Mouse (Mus musculus) stomach, embryonic 14.5 days (tissue): ENCODE results near the gene Fmn2. TPM values are rescaled to one million over a fixed set of nuclear protein-coding genes. Genes with fewer than 3 reads are reported as not detected.

ENCODE experiments used
- ATAC-seq: fragments of 200-750 bp; cut with Nextera tagmentation; 2 replicates; pipeline ENCODE4 v1.8.0; 2017; ENCODE audit warnings: low read depth, moderate TSS enrichment; ENCODE audit not compliant: insufficient number of reproducible peaks, insufficient read depth, low FRiP score
- H3K27ac ChIP-seq: fragments of 300-500 bp; sonication (generic); 2 replicates; pipeline ENCODE4 v1.5.1; 2014; ENCODE audit warnings: mild to moderate bottlenecking, low read length, moderate library complexity, mixed read lengths
- H3K27me3 ChIP-seq: fragments of 300-500 bp; sonication (generic); 2 replicates; pipeline ENCODE4 v1.6.1; 2014; ENCODE audit warnings: low read length, control low read depth, mixed read lengths; ENCODE audit not compliant: control insufficient read depth, insufficient read depth
- H3K36me3 ChIP-seq: fragments of 300-500 bp; sonication (generic); 2 replicates; pipeline ENCODE4 v1.6.1; 2014; ENCODE audit warnings: mild to moderate bottlenecking, control low read depth, low read length, moderate library complexity, mixed read lengths; ENCODE audit not compliant: control insufficient read depth, insufficient read depth
- H3K4me1 ChIP-seq: fragments of 300-500 bp; sonication (generic); 2 replicates; pipeline ENCODE4 v1.6.1; 2014; ENCODE audit warnings: low read length, control low read depth, mixed read lengths; ENCODE audit not compliant: control insufficient read depth, insufficient read depth
- H3K4me2 ChIP-seq: fragments of 300-500 bp; sonication (generic); replicated peaks from 2 replicates; pipeline ENCODE4 v1.6.1; 2014; ENCODE audit warnings: low read depth, low read length, control low read depth
- H3K4me3 ChIP-seq: fragments of 300-500 bp; sonication (generic); 2 replicates; pipeline ENCODE4 v1.5.1; 2014; ENCODE audit warnings: low read depth, low read length, control low read depth
- H3K9ac ChIP-seq: fragments of 300-500 bp; sonication (generic); replicated peaks from 2 replicates; pipeline ENCODE4 v1.6.1; 2014; ENCODE audit warnings: low read depth, mild to moderate bottlenecking, control low read depth, low read length, moderate library complexity, mixed read lengths
- H3K9me3 ChIP-seq: fragments of 300-500 bp; sonication (generic); 2 replicates; pipeline ENCODE4 v1.6.1; 2016; ENCODE audit warnings: low read depth, low read length, control low read depth; ENCODE audit not compliant: control insufficient read depth
- WGBS: fragments of 180-500 bp; shearing (Covaris S2); extraction: QIAGEN DNeasy Blood & Tissue Kit; methylation state at CpG from one replicate; pipeline ENCODE4 v1.1.7; 2014; 5-methylcytosine and 5-hydroxymethylcytosine counted together
- polyA plus RNA-seq: library from polyadenylated mRNA; unstranded; fragments of >200 nt; fragmentation: Nextera tagmentation; extraction: Ambion mirVana; gene quantifications from 2 replicates; pipeline ENCODE4 v1.2.1, GENCODE M21; 2014

Gene Fmn2
- polyA plus RNA-seq, 1 experiment from 2014 or later, result 2.8 TPM

DNA sequence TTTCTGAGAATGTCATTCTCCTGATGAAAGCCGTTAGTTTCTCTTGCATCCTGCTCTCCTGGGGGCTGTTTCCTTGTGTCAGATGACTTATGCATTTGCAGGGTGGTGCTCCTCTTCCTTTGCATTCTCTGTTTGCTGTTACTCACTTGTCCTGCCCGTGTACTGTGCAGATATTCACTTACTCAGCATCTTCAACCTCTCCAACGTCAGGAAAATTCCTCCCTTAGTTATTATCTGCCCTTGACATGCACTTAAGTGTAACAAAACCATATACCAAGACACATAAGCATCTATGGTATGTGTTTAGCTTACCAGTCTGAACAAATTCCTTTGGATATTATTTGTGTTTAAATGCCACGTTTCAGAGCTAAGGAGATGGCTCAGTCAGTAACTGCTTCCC lies 175.6 kb downstream of the Fmn2 start:
- whole genome bisulfite sequencing, result 35% methylated on average over 4 of the region's 4 CpGs
- H3K4me2 ChIP-seq, result no peak overlapping the region
- 0 out of 2 replicates have a peak, but pooled peaks cover 3% of the 10 kb centered on the region for H3K4me1 ChIP-seq
- no peak for ATAC-seq
- no peak overlapping the region for H3K9ac ChIP-seq
- H3K9me3 ChIP-seq, result no peaks in the 10 kb centered on the region
- no peak overlapping the region for H3K4me3 ChIP-seq
- no peaks in the 10 kb centered on the region for H3K27me3 ChIP-seq
- H3K36me3 ChIP-seq, result no peaks in the 10 kb centered on the region
- H3K27ac ChIP-seq, result no peak overlapping the region

DNA sequence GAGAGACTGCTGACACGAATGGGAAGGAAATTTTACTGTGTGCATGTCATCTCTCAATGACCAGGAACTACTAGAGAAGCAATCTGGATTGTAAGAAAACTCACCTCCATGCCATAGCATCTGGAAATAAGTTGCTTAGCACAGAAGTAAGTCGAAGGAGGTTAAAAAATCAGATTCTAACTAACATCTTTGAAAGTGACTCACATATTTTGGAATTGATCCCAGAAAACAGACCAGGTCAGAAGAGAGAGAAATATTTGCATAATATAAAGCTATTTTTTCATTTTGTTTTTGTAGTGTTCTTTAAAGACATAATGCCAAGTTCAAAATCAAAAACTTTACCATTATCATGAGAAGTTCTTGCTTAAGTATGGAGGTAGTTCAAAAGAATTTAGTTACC lies 187.7 kb downstream of the Fmn2 start:
- H3K36me3 ChIP-seq, result no peaks in the 10 kb centered on the region
- H3K4me1 ChIP-seq, result no peaks in the 10 kb centered on the region
- WGBS, result 77% methylated on average over 2 of the region's 2 CpGs
- no peak overlapping the region for H3K9ac ChIP-seq
- no peaks in the 10 kb centered on the region for H3K9me3 ChIP-seq
- H3K4me3 ChIP-seq, result no peak overlapping the region
- no peak overlapping the region for H3K4me2 ChIP-seq
- no peaks in the 10 kb centered on the region for H3K27me3 ChIP-seq
- no peak for ATAC-seq
- no peak overlapping the region for H3K27ac ChIP-seq

DNA sequence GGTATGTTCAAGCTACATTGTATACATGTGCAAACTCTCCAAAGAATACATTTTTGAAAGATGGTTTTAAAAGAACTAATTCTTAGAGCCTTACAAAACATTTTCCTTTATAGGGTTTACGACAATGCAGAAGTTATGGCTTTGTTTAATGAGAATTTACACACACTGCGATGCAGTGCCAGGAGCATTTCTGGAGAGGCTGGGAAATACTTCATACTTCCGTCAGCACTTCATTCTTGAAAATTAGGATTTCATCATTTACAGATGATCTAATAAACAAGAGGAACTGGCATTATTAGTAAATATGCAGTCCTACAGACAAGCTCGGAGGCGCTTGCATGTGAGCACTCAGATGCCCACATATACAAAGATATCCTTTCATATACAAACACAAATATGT lies 199.2 kb downstream of the Fmn2 start:
- Histone ChIP-seq H3K9me3 (no peaks in the 10 kb centered on the region), H3K4me1 (0 out of 2 replicates have a peak, but pooled peaks cover 7% of the 10 kb centered on the region), H3K4me3 (no peak overlapping the region), H3K9ac (no peak overlapping the region), H3K27me3 (no peaks in the 10 kb centered on the region), H3K36me3 (no peaks in the 10 kb centered on the region), H3K4me2 (no peak overlapping the region), H3K27ac (no peak overlapping the region)
- no peak for ATAC-seq
- 93% methylated on average over 5 of the region's 5 CpGs for WGBS

GRCm38 (mm10) chr1:174701835-174702234 lies 200.2 kb downstream of the Fmn2 start:
- no peak overlapping the region for H3K4me2 ChIP-seq
- H3K4me3 ChIP-seq, result no peak overlapping the region
- ATAC-seq, result no peak
- H3K27ac ChIP-seq, result no peak overlapping the region
- H3K4me1 ChIP-seq, result 0 out of 2 replicates have a peak, but pooled peaks cover 7% of the 10 kb centered on the region
- H3K9me3 ChIP-seq, result no peaks in the 10 kb centered on the region
- 70% methylated on average over 5 of the region's 5 CpGs for WGBS
- H3K36me3 ChIP-seq, result no peaks in the 10 kb centered on the region
- H3K9ac ChIP-seq, result no peak overlapping the region
- no peaks in the 10 kb centered on the region for H3K27me3 ChIP-seq

DNA sequence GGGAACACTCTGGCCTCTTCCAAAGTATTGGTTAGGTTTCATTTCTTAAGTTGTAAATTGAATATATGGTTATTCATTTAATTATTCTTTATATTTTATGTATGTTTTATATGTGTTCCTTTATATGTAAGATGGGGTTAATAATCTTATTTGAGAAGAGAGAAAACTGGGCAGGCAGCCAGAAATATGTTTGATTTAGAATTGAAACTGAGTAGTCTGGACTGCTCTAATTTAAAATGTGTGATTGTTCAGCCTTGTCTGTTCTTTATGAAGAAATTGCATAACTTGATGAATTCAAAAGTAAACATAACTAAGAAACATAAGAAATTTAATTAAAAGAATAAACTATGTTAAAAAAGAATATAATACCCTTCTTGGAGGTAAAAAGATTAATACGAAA lies 202.3 kb downstream of the Fmn2 start:
- Histone ChIP-seq H3K9me3 (no peaks in the 10 kb centered on the region), H3K9ac (no peak overlapping the region), H3K4me3 (no peak overlapping the region), H3K27me3 (no peaks in the 10 kb centered on the region), H3K4me2 (no peak overlapping the region), H3K36me3 (no peaks in the 10 kb centered on the region), H3K27ac (no peak overlapping the region), H3K4me1 (0 out of 2 replicates have a peak, but pooled peaks cover 7% of the 10 kb centered on the region)
- 54% methylated on average over 1 of the region's 1 CpGs for whole genome bisulfite sequencing
- no peak for ATAC-seq

DNA sequence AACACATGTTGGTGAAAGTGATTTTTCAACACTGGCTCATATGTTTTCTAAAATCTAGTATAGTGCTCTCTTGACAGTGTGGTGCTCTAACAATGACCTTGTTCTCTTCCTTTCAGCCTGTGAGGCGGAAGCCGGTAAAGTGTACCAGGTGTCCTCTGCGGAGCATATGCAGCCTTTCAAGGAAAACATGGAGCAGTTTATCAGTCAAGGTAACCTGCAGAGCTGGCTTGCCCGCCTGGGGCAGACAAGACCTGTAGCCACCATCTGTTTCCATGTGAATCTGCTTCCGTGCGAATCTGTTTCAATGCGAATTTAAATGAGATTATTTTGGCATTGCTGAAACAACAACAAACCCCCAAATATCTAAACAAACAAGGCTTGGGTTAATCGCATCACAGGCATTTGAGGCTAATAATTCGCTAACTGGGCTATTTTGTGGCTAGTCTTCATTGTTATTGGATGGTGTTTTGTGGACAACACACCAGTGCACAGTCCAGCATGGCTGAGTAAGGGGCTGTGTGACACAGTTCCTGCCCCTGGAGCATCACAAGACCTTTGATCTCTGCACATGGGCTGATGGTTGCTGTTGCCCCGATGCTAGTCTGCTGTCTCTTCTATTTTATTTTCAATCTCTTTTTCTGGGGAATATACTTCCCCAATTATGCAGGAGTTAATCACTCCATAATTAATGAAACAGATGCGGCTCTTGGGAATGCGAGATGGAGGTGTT lies 218.3 kb downstream of the Fmn2 start:
- H3K4me2 ChIP-seq, result no peak overlapping the region
- no peaks in the 10 kb centered on the region for H3K36me3 ChIP-seq
- H3K9me3 ChIP-seq, result no peaks in the 10 kb centered on the region
- H3K4me3 ChIP-seq, result no peak overlapping the region
- no peaks in the 10 kb centered on the region for H3K4me1 ChIP-seq
- ATAC-seq, result no peak
- 89% methylated on average over 12 of the region's 12 CpGs for WGBS
- no peak overlapping the region for H3K9ac ChIP-seq
- H3K27ac ChIP-seq, result no peak overlapping the region
- no peaks in the 10 kb centered on the region for H3K27me3 ChIP-seq

- Histone ChIP-seq H3K4me3 (no peak overlapping the region), H3K27ac (no peak overlapping the region), H3K36me3 (no peaks in the 10 kb centered on the region), H3K4me1 (no peaks in the 10 kb centered on the region), H3K9me3 (no peaks in the 10 kb centered on the region), H3K9ac (no peak overlapping the region), H3K4me2 (no peak overlapping the region), H3K27me3 (no peaks in the 10 kb centered on the region)
- 82% methylated on average over 3 of the region's 3 CpGs for WGBS
- ATAC-seq, result no peak
Observed at GRCm38 (mm10) chr1:174728771-174729170, 227.1 kb downstream of the Fmn2 start.

- ATAC-seq, result no peak
- WGBS, result 76% methylated on average over 6 of the region's 6 CpGs
- H3K4me2 ChIP-seq, result no peak overlapping the region
- no peaks in the 10 kb centered on the region for H3K4me1 ChIP-seq
- H3K36me3 ChIP-seq, result no peaks in the 10 kb centered on the region
- no peaks in the 10 kb centered on the region for H3K9me3 ChIP-seq
- no peak overlapping the region for H3K27ac ChIP-seq
- H3K9ac ChIP-seq, result no peak overlapping the region
- no peak overlapping the region for H3K4me3 ChIP-seq
- H3K27me3 ChIP-seq, result no peaks in the 10 kb centered on the region
Observed at GRCm38 (mm10) chr1:174732715-174733114, 231.1 kb downstream of the Fmn2 start.

- H3K4me1 ChIP-seq, result no peaks in the 10 kb centered on the region
- H3K27me3 ChIP-seq, result no peaks in the 10 kb centered on the region
- WGBS, result 74% methylated on average over 8 of the region's 8 CpGs
- H3K4me3 ChIP-seq, result no peak overlapping the region
- H3K9me3 ChIP-seq, result no peaks in the 10 kb centered on the region
- no peak overlapping the region for H3K9ac ChIP-seq
- H3K27ac ChIP-seq, result no peak overlapping the region
- H3K4me2 ChIP-seq, result no peak overlapping the region
- H3K36me3 ChIP-seq, result no peaks in the 10 kb centered on the region
- no peak for ATAC-seq
Observed at GRCm38 (mm10) chr1:174738958-174739357, 237.3 kb downstream of the Fmn2 start.
